Mouse (Mus musculus): ENCODE results near the gene Snrpb2.

DNA sequence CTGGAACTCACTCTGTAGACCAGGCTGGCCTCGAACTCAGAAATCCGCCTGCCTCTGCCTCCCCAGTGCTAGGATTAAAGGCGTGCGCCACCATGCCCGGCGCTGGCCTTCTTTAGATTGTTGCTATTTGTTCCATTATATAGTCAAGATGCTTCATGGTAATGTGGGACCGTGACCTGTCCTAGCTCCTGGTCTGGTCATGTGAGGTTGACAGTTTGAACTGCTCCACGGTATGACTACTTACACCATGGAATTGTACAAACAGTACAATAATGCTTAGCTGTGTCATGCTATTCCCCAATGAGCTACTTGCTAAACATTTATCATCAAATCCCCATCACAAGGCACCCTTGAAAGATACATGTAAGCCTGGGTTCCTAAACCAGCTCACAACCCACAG, 44.8 kb upstream of the Snrpb2 start:
- TF ChIP-seq CTCF (IDR thresholded peaks at IDR 0.05; ENCODE audit: low read depth) (no peak), EP300 (IDR thresholded peaks at IDR 0.05; ENCODE audit: low read depth) (no peak)

Measured in liver, embryonic 14.5 days (tissue).